Mouse (Mus musculus) heart, adult 2 months (tissue): Measurements from ENCODE around the gene Ccl1. TPM values are rescaled to one million over a fixed set of nuclear protein-coding genes. Genes with fewer than 3 reads are reported as not detected.

ENCODE experiments used
- DNase-seq, 2 experiments: peaks; one replicate each; pipeline ENCODE4 v3.0.0; 2021
- H3K27ac ChIP-seq: fragments of 200-600 bp; 2 replicates; pipeline ENCODE4 v1.8.1; 2022
- H3K27me3 ChIP-seq: fragments of 200-500 bp; 2 replicates; pipeline ENCODE4 v1.6.1; 2012; ENCODE audit warnings: mild to moderate bottlenecking, low read length, inconsistent platforms, mixed read lengths; ENCODE audit not compliant: control insufficient read depth, insufficient read depth
- H3K36me3 ChIP-seq: fragments of 200-500 bp; 2 replicates; pipeline ENCODE4 v1.6.1; 2012; ENCODE audit warnings: low read length, inconsistent platforms; ENCODE audit not compliant: control insufficient read depth, insufficient read depth
- H3K4me1 ChIP-seq: fragments of 200-500 bp; 2 replicates; pipeline ENCODE4 v1.6.1; 2011; ENCODE audit warnings: low read length; ENCODE audit not compliant: control insufficient read depth, insufficient read depth
- H3K4me3 ChIP-seq: fragments of 200-600 bp; 2 replicates; pipeline ENCODE4 v1.8.1; 2022
- H3K79me2 ChIP-seq: fragments of 200-500 bp; replicated peaks from 2 replicates; pipeline ENCODE4 v1.6.1; 2012; ENCODE audit warnings: mild to moderate bottlenecking, inconsistent platforms, low read length, moderate library complexity, mixed read lengths; ENCODE audit not compliant: control insufficient read depth, insufficient read depth
- H3K9ac ChIP-seq: fragments of 200-500 bp; 2 replicates; pipeline ENCODE4 v1.6.1; 2012; ENCODE audit warnings: low read depth, mild to moderate bottlenecking, control low read depth, inconsistent platforms, low read length, mixed read lengths
- CTCF ChIP-seq: fragments of 200-600 bp; IDR thresholded peaks from 2 replicates; pipeline ENCODE4 v1.8.1; 2022; ENCODE audit warnings: antibody characterized with exemption, mild to moderate bottlenecking, moderate library complexity
- EP300 ChIP-seq: fragments of 200-500 bp; IDR thresholded peaks from 2 replicates; pipeline ENCODE4 v1.6.1; 2011; ENCODE audit warnings: low read depth, low read length, control low read depth; ENCODE audit not compliant: insufficient read depth
- POLR2A ChIP-seq: fragments of 200-500 bp; IDR thresholded peaks from 2 replicates; pipeline ENCODE4 v1.6.1; 2011; ENCODE audit warnings: mild to moderate bottlenecking, low read depth, low read length, control low read depth; ENCODE audit not compliant: insufficient read depth
- WGBS: fragments of 180-500 bp; shearing (Covaris S2); methylation state at CpG from one replicate; pipeline ENCODE4 v1.1.7; 2018; 5-methylcytosine and 5-hydroxymethylcytosine counted together
- intact Hi-C: fragments of 180-260 bp; cut with DNase I; formaldehyde crosslinking; loops from one replicate; pipeline ENCODE4 v1.15.1; 2025
- polyA plus RNA-seq: library from polyadenylated mRNA; depleted of rRNA; stranded (reverse); fragments of >200 nt; gene quantifications from 2 replicates; pipeline ENCODE4 v1.2.3, GENCODE M21; 2012
- total RNA-seq, 2 experiments: library from RNA; stranded (reverse); gene quantifications; 2 replicates each; pipeline ENCODE4 v1.2.3; 2021

The Ccl1 gene
- total and polyA plus RNA-seq, 3 experiments, result not detected

DNA sequence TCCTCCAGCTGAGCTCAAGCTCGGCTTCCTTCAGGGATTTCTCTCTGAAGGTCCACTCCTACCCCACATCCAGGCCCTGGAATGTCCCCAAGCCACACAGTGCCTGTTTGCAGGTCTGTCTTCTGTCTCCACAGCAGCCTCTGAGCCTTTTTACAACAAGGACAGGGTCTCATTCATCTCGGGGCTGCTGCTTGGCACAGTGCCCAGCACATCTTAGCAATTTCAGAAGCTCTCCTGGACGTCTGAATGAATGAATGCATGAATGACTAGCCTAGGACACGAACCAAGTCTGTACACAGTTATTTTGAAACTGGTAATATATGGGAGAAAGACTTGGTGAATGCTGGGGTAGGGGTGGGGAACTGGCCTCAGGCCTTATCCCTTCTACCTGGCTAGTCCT is 52.1 kb downstream of the Ccl1 start:
- Histone ChIP-seq H3K27ac (no peak overlapping the region), H3K36me3 (no peaks in the 10 kb centered on the region), H3K79me2 (no peaks in the 10 kb centered on the region), H3K4me1 (no peaks in the 10 kb centered on the region), H3K27me3 (no peaks in the 10 kb centered on the region), H3K9ac (no peak overlapping the region), H3K4me3 (no peak overlapping the region)
- TF ChIP-seq POLR2A (no peak), EP300 (no peak), CTCF (no peak)
- no peak for DNase-seq
- intact Hi-C loops, result no loop called here
- 20% methylated on average over 4 of the region's 4 CpGs for WGBS

DNA sequence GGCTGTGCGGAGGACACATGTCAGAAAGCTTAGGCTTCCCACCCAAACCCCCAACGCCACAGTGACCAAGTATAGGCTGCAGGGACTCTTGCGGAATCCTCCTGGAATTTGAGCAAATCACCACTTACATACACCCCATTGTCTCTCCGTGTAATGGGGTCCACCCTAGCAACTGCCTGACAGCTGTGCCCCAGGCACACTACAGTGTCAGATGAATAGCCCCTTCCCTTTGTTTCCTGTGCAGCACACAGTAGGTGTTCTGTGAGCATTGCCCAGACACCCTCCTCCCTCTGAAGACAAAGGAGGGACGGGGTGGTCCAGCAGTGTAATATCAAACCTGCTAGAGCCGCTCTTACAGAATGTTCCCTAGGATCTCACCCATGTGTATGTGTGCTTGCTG is 54.2 kb downstream of the Ccl1 start:
- Histone ChIP-seq H3K27me3 (no peaks in the 10 kb centered on the region), H3K27ac (no peak overlapping the region), H3K4me3 (no peak overlapping the region), H3K36me3 (no peaks in the 10 kb centered on the region), H3K4me1 (no peaks in the 10 kb centered on the region), H3K79me2 (no peaks in the 10 kb centered on the region), H3K9ac (no peak overlapping the region)
- DNase-seq, result no peak
- TF ChIP-seq CTCF (no peak), POLR2A (no peak), EP300 (no peak)
- 75% methylated on average over 6 of the region's 6 CpGs for WGBS
- intact Hi-C loops, result no loop called here

DNA sequence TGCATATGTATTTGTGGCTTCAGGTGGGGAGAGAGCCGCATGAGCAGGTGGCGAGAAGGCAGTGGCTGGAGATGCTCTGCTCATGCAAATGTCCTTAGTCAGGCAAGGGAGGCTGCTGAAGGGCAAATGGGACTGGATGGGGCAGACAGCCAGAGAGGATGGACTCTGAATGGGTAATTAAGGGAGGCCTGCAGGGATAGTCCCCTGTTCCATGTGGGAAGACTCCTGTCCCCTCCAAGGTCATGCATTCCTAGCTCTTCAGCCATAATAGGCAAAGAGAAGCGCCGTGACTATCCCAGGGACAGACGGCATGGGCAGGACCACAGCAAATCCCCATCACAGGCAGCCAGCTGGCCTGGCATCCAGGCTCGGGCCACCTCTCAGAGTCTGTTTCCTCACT is 55.5 kb downstream of the Ccl1 start:
- no peak for DNase-seq

DNA sequence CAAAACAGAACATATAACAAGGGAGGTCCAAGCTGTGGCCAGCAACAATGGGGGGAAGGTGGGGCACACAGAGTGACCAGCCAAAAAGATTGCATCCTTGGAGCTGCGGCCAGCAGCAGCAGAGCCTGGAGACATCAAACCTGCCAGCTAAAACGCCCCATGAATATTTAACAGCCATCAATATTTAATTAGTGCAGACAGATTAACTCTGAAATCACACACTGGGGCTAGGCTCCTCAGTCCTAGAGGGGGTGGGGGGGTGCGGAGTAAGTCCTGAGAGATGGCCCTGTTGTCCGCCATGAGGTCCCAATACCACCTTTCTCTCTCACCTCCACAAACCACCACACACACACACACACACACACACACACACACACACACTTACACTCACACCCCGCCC is 68.1 kb downstream of the Ccl1 start:
- no peak for TF ChIP-seq EP300
- TF ChIP-seq CTCF, result no peak
- no peak for TF ChIP-seq POLR2A
- H3K79me2 ChIP-seq, result no peaks in the 10 kb centered on the region
- H3K4me1 ChIP-seq, result no peaks in the 10 kb centered on the region
- intact Hi-C loops, result no loop called here
- H3K4me3 ChIP-seq, result no peak overlapping the region
- 63% methylated on average over 5 of the region's 5 CpGs for WGBS
- no peak for DNase-seq
- H3K27ac ChIP-seq, result no peak overlapping the region
- H3K36me3 ChIP-seq, result no peaks in the 10 kb centered on the region
- H3K9ac ChIP-seq, result no peak overlapping the region
- no peaks in the 10 kb centered on the region for H3K27me3 ChIP-seq

More for the DNA sequence above, 55.5 kb downstream of the Ccl1 start:
- no peak for TF ChIP-seq CTCF
- Histone ChIP-seq H3K36me3 (no peaks in the 10 kb centered on the region), H3K27ac (no peak overlapping the region), H3K79me2 (no peaks in the 10 kb centered on the region), H3K9ac (no peak overlapping the region), H3K4me3 (no peak overlapping the region), H3K27me3 (no peaks in the 10 kb centered on the region), H3K4me1 (no peaks in the 10 kb centered on the region)
- 73% methylated on average over 6 of the region's 6 CpGs for whole genome bisulfite sequencing
- intact Hi-C loops, result no loop called here

DNA sequence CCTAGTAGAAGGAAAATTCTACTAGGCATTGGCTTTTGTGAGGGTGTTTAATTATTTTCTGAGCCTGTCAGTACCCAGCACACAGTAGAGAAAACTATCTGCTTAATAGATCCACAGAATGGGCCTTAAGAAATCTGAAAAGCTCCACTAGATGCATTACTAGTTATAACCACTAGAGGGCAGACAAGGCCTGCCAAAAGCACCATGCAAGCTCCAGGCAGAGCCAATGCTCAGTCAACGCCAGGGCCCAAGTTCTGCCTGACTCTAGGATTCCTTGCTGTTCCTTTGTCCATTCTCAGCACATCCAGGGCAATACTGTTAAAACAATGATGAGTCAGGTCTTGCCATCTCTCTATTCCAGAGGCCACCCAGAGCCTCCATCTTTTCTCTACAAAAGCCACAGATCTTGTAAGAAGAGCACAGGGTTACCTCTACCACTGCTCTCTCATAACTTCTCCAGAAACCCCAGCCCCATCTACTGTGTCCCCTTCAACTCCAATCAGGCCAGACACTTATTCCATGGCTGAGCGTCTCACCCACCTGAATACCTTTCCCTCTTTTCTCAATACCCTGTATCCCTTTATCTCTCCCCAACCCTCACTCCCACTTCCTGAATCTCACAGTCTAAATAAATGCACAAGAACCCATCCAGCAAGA is 69.8 kb downstream of the Ccl1 start:
- DNase-seq, result peak in 1 of 2 experiments; percentile 6
- no peaks in the 10 kb centered on the region for H3K79me2 ChIP-seq
- H3K4me3 ChIP-seq, result no peak overlapping the region
- H3K9ac ChIP-seq, result no peak overlapping the region
- no peak overlapping the region for H3K27ac ChIP-seq
- TF ChIP-seq CTCF (peak; percentile 92), POLR2A (no peak)
- intact Hi-C loops, result loop anchor here (1.0 to 2.0 kb wide), 2 partner anchors 163 to 655 kb away; partner anchors contain the start of gene Rad51d
- H3K27me3 ChIP-seq, result no peaks in the 10 kb centered on the region
- H3K36me3 ChIP-seq, result no peaks in the 10 kb centered on the region
- WGBS, result 13% methylated on average over 2 of the region's 2 CpGs
- H3K4me1 ChIP-seq, result no peaks in the 10 kb centered on the region

DNA sequence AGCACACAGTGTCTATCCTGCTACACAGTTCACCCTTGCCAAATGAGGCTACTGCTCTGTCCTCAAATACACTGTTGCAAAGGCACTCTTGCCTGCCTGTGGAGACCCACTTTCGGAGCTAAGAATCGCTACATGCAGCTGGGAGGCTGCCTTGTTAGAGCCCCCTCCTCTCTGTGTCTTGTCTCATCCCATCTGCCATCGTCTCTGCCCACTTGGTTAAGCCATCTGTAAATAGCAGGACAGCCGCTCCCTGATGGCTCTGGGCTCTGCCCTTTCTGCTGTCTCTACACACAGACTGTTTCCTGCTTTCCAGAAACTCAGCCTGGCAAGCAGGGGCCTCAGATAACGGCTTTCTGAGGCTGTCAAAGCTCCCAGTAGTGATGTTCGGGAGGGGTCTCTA is 71.5 kb downstream of the Ccl1 start:
- intact Hi-C loops, result loop anchor here (2.0 kb wide), 1 partner anchor 165 kb away; no protein-coding TSS in a partner anchor
- Histone ChIP-seq H3K27ac (no peak overlapping the region), H3K4me3 (no peak overlapping the region), H3K27me3 (no peaks in the 10 kb centered on the region), H3K4me1 (no peaks in the 10 kb centered on the region), H3K79me2 (no peaks in the 10 kb centered on the region), H3K36me3 (no peaks in the 10 kb centered on the region), H3K9ac (no peak overlapping the region)
- no peak for DNase-seq
- WGBS, result 28% methylated on average over 6 of the region's 6 CpGs
- TF ChIP-seq POLR2A, result no peak
- no peak for TF ChIP-seq CTCF
- no peak for TF ChIP-seq EP300
